Mouse (Mus musculus) inflammation-experienced regulatory T-cells (primary cell): Measurements from ENCODE around the gene Ssr2. TPM values are rescaled to one million over a fixed set of nuclear protein-coding genes. Genes with fewer than 3 reads are reported as not detected.

ENCODE experiments used
- polyA plus RNA-seq, 2 experiments: library from polyadenylated mRNA; unstranded; fragments of 100-300 nt; shearing (Covaris generic); gene quantifications; one replicate each; pipeline ENCODE4 v1.2.1; 2017

The Ssr2 gene
- polyA plus RNA-seq, result 100 to 1,000 TPM in 1 of 2 experiments, 10 to 100 TPM in 1; 99.3 to 122 TPM

DNA sequence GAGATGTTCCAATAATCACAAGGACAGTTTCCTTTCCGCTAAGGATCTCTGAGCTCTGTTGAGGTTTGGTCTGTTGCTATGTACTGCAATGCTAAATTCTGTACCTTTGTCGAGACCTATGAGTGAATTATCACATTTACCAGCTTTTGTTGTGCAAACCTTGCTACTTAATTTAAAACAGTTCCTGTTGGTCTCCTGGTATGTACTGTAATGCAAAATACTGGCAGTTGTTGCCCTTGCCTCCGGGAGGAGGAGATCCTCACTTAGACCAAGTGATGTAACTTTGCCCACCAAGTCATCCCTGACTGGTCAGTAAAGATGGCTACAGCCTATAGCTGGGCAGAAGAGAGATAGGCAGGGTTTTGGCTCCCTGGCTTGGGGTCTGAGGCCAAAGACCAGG is at the start of gene Ssr2:
Ssr2 (plus strand) TSS at position 337 of the 400 bp plus-strand sequence.

GRCm38 (mm10) chr3:88532299-88532674 is 43.4 kb upstream of the Ssr2 start, which contains the start of gene Mex3a:
TSS of gene Mex3a (plus strand) at chr3:88532395.

GRCm38 (mm10) chr3:88548180-88548917 is 27.3 kb upstream of the Ssr2 start, which contains the start of gene Rab25:
TSS of gene Rab25 (minus strand) at chr3:88548300.

DNA sequence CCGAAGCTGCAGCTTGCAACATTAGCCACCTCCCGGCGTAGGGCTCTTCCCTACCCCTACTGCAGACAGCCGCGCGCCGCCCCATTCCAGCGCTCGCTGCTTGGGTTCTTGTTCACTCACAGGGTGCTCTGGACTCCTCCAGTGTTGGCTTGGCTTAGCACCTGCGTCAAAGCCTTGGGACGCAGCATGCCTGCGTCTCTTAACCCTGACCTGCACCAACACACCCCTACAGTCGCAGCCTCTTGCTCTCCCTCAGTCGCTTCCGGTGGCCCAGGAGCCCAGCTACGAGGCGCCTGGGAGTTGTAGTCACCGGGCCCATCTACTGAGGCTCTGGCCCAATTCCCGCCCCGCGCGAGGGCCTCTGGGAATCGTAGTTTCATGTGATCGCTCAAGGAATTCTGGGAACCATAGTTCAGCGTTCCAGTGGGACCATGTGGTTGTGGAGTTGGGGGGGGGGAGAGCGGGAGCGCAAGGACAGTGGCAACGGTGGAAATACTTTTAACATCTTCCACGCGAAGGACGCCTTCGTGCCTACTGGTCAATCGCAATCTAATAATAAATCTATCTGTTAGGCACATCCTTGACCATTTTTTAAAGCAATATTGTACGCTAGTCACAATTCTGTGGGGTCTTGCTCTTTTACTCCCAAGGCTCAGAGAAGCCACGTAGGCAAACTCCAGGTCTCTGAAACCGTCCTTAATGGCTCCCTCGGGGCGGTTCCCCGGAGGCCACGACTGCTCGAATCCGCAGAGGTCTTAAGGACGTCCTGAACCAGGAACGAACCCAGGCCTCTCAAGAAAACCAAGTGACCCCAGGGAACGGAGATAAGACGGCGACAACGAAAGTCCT is 22.8 kb upstream of the Ssr2 start, which contains the start of gene Lamtor2:
Lamtor2 (minus strand) TSS at position 399 of the 849 bp plus-strand sequence.

GRCm38 (mm10) chr3:88553525-88553879 is 22.2 kb upstream of the Ssr2 start, which contains the start of gene Ubqln4:
TSS of gene Ubqln4 (plus strand) at chr3:88553758.

DNA sequence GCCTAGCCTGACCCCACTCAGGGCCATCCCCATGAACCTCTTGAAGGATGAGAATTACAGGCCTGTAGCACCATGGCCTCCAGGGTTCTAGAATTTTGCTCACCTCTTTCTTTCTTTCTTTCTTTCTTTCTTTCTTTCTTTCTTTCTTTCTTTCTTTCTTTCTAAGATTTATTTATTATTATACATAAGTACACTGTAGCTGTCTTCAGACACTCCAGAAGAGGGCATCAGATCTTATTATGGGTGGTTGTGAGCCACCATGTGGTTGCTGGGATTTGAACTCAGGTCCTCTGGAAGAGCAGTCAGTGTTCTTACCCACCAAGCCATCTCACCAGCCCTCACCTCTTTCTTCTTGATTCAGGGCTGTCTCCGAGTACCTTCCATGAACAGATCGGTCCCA is 30.0 kb downstream of the Ssr2 start, which contains the start of gene Arhgef2:
Arhgef2 (plus strand) TSS at position 301 of the 400 bp plus-strand sequence.

Other genes with a start within 250 kb of the Ssr2 start
- 1 to 10 TPM in 1 of 2 experiments, under 1 TPM in 1; 0.96 to 2.8 TPM for gene Tmem79, start 239.7 kb upstream of the Ssr2 start, polyA plus RNA-seq
- gene Smg5, start 239.6 kb upstream of the Ssr2 start, polyA plus RNA-seq, result 10 to 100 TPM; 38.2 to 49.1 TPM
- gene Paqr6, start 211.3 kb upstream of the Ssr2 start, polyA plus RNA-seq, result 1 to 10 TPM; 1.1 to 3.0 TPM
- gene Bglap3, start 203.1 kb upstream of the Ssr2 start, polyA plus RNA-seq, result 10 to 100 TPM in 1 of 2 experiments, not detected in 1; 82.5 TPM
- 1 to 10 TPM in 1 of 2 experiments, not detected in 1; 4.1 TPM for gene Bglap2, start 197.2 kb upstream of the Ssr2 start, polyA plus RNA-seq
- 1 to 10 TPM in 1 of 2 experiments, not detected in 1; 2.4 TPM for gene Bglap, start 191.4 kb upstream of the Ssr2 start, polyA plus RNA-seq
- 10 to 100 TPM; 36.0 to 42.7 TPM for gene Pmf1, start 165.5 kb upstream of the Ssr2 start, polyA plus RNA-seq
- 10 to 100 TPM; 18.5 to 25.3 TPM for gene Slc25a44, start 150.7 kb upstream of the Ssr2 start, polyA plus RNA-seq
- gene Sema4a, start 114.7 kb upstream of the Ssr2 start, polyA plus RNA-seq, result 100 to 1,000 TPM in 1 of 2 experiments, 10 to 100 TPM in 1; 36.5 to 227 TPM
- gene Lmna, start 65.9 kb upstream of the Ssr2 start, polyA plus RNA-seq, result 10 to 100 TPM; 19.0 to 26.0 TPM
- gene Mex3a, start 43.5 kb upstream of the Ssr2 start, polyA plus RNA-seq, result under 1 TPM; 0.24 to 0.40 TPM
- gene Rab25, start 27.6 kb upstream of the Ssr2 start, polyA plus RNA-seq, result 1 to 10 TPM in 1 of 2 experiments, under 1 TPM in 1; 0.77 to 1.7 TPM
- gene Lamtor2, start 22.8 kb upstream of the Ssr2 start, polyA plus RNA-seq, result 100 to 1,000 TPM; 166 to 168 TPM
- 10 to 100 TPM; 48.2 to 54.1 TPM for gene Ubqln4, start 22.1 kb upstream of the Ssr2 start, polyA plus RNA-seq
- gene Arhgef2, start 30.1 kb downstream of the Ssr2 start, polyA plus RNA-seq, result 100 to 1,000 TPM; 120 to 137 TPM
- not detected for gene Rxfp4, start 77.3 kb downstream of the Ssr2 start, polyA plus RNA-seq
- gene Khdc4, start 109.9 kb downstream of the Ssr2 start, polyA plus RNA-seq, result 100 to 1,000 TPM in 1 of 2 experiments, 10 to 100 TPM in 1; 93.7 to 133 TPM
- gene Rit1, start 141.0 kb downstream of the Ssr2 start, polyA plus RNA-seq, result 10 to 100 TPM; 52.5 to 58.6 TPM
- 100 to 1,000 TPM in 1 of 2 experiments, 10 to 100 TPM in 1; 64.9 to 104 TPM for gene Syt11, start 199.3 kb downstream of the Ssr2 start, polyA plus RNA-seq